Mouse (Mus musculus) ES-E14 (cell line): ENCODE data around the gene Gpr108.

Experiments
- MAFK ChIP-seq: IDR thresholded peaks from 2 replicates; pipeline ENCODE4 v1.6.1; 2014; ENCODE audit warnings: mild to moderate bottlenecking, low read depth, low read length, inconsistent platforms; ENCODE audit not compliant: insufficient read depth
- ZNF384 ChIP-seq: IDR thresholded peaks from 2 replicates; pipeline ENCODE4 v1.6.1; 2012; ENCODE audit warnings: low read depth, low read length, inconsistent platforms

GRCm38 (mm10) chr17:57227468-57227867, 20.8 kb downstream of the Gpr108 start:
- TF ChIP-seq ZNF384 (no peak), MAFK (no peak)
